Mouse (Mus musculus): Measurements from ENCODE around the gene Bloc1s2.

GRCm38 (mm10) chr19:44146568-44146879 lies 278 bp upstream of the Bloc1s2 start:
- TF ChIP-seq CTCF (IDR thresholded peaks at IDR 0.05; ENCODE audit: extremely low read depth, insufficient read length, insufficient replicate concordance, low read depth, low read length) (no peak), POLR2A (IDR thresholded peaks at IDR 0.05; ENCODE audit: low read depth, low read length) (no peak)

Data from small intestine, adult 2 months (tissue).